7 mouse cellular contexts compared by ENCODE assay signal in the genomic region with DNA sequence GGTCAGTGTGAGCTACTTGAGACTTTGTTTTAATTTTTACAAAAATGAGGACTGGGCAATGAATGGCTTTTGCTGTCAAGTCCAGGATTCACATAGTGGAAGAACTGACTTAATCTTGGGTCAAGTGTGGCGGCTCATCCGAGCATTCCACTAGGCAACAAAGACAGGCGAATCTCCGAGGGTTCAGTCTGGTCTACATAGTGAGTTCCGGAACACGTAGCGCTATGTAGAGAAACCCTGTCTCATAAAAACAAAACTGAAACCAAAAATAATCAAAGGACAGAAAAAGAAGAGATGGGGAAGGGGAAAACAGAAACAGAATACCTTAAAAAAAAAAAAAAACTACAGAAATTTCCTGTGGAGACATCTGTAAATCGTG. TPM values are rescaled to one million over a fixed set of nuclear protein-coding genes. Genes with fewer than 3 reads are reported as not detected.
A peak's percentile ranks its signal among the peaks of the same experiment; 100 is the strongest.
DNase-seq lines count a peak whose midpoint lies in the region; ATAC-seq and TF ChIP-seq lines count a peak whose summit lies in the region.

No protein-coding gene starts in this region.

- no peaks in the 10 kb centered on the region for H3K36me3 ChIP-seq in embryonic facial prominence, embryonic 13.5 days
- no peaks in the 10 kb centered on the region for H3K36me3 ChIP-seq in intestine, postnatal 0 days (ENCODE audit: control insufficient read depth, insufficient read depth)
- no peaks in the 10 kb centered on the region; the same call in 1 of the 2 replicates for H3K36me3 ChIP-seq in splenic B cell, adult 2 months (ENCODE audit: control insufficient read depth, insufficient read depth, low read length, poor library complexity, severe bottlenecking)

- peak; percentile 6 for DNase-seq in spleen, adult 12 weeks (ENCODE audit: low spot score)
- no peak for DNase-seq in spleen, postnatal 10 days (ENCODE audit: low spot score in 2 of 2)
- peak; percentile 60 for DNase-seq in splenic B cell, adult 2 months (ENCODE audit: low read depth, low spot score)
- DNase-seq in frontal cortex, postnatal 25 days (ENCODE audit: low spot score in 2 of 2) = no peak
- no peak for DNase-seq in adrenal gland, postnatal 36 days

- H3K27ac ChIP-seq in embryonic facial prominence, embryonic 13.5 days = no peak overlapping the region
- no peak overlapping the region for H3K27ac ChIP-seq in intestine, postnatal 0 days (ENCODE audit: low read depth, low read length)

- no peaks in the 10 kb centered on the region for H3K9me3 ChIP-seq in embryonic facial prominence, embryonic 13.5 days
- H3K9me3 ChIP-seq in intestine, postnatal 0 days (ENCODE audit: control insufficient read depth) = no peaks in the 10 kb centered on the region

- no peak for TF ChIP-seq CTCF in intestine, postnatal 0 days (IDR thresholded peaks at IDR 0.05; ENCODE audit: low read depth)

- WGBS in embryonic facial prominence, embryonic 13.5 days = 53% methylated on average over 8 of the region's 8 CpGs
- 39% methylated on average over 8 of the region's 8 CpGs for WGBS in intestine, postnatal 0 days

- H3K4me2 ChIP-seq in embryonic facial prominence, embryonic 13.5 days = peak overlapping the region; percentile 67
- H3K4me2 ChIP-seq in intestine, postnatal 0 days (replicated peaks; ENCODE audit: low read depth) = peak overlapping the region; percentile 72

- H3K4me3 ChIP-seq in embryonic facial prominence, embryonic 13.5 days = peak overlapping the region; percentile 81
- H3K4me3 ChIP-seq in intestine, postnatal 0 days (ENCODE audit: low read depth, low read length) = peak overlapping the region; percentile 76

- H3K9ac ChIP-seq in embryonic facial prominence, embryonic 13.5 days = no peak overlapping the region
- no peak overlapping the region for H3K9ac ChIP-seq in intestine, postnatal 0 days (ENCODE audit: low read depth, low read length)

- no peak for ATAC-seq in embryonic facial prominence, embryonic 13.5 days (ENCODE audit: insufficient number of reproducible peaks, insufficient read depth, low FRiP score, low TSS enrichment, low read depth)
- ATAC-seq in intestine, postnatal 0 days = no peak

- peaks cover 24% of the 10 kb centered on the region for H3K27me3 ChIP-seq in embryonic facial prominence, embryonic 13.5 days
- no peaks in the 10 kb centered on the region; the same call in 1 of the 2 replicates for H3K27me3 ChIP-seq in intestine, postnatal 0 days (replicated peaks; ENCODE audit: control insufficient read depth, insufficient read depth, low read length)
- H3K27me3 ChIP-seq in splenic B cell, adult 2 months (ENCODE audit: control insufficient read depth, insufficient read depth, low read length, poor library complexity, severe bottlenecking) = no peaks in the 10 kb centered on the region

- H3K4me1 ChIP-seq in embryonic facial prominence, embryonic 13.5 days = peaks cover 5% of the 10 kb centered on the region; the same call in 1 of the 2 replicates
- no peaks in the 10 kb centered on the region; the same call in 1 of the 2 replicates for H3K4me1 ChIP-seq in intestine, postnatal 0 days (replicated peaks; ENCODE audit: control insufficient read depth, insufficient read depth, low read length)

RNA-seq across cellular contexts. Expression of gene Tmem192, which starts 0.6 kb away (rescaled TPM):
- 22.0 and 24.8 TPM in 2 replicates for polyA plus RNA-seq in embryonic facial prominence, embryonic 13.5 days (2015; fragmentation: Nextera tagmentation; extraction: Ambion mirVana)
- polyA plus RNA-seq in intestine, postnatal 0 days (2015; fragmentation: Nextera tagmentation; extraction: Ambion mirVana) = 89.2 and 90.4 TPM in 2 replicates
- total RNA-seq in adrenal gland, postnatal 36 days (2021) = 10 to 100 TPM; 41.4 to 73.4 TPM

RNA-seq across cellular contexts. Expression of gene Trim75, which starts 41.2 kb away (rescaled TPM):
- polyA plus RNA-seq in embryonic facial prominence, embryonic 13.5 days (2015; fragmentation: Nextera tagmentation; extraction: Ambion mirVana) = not detected in 2 replicates
- polyA plus RNA-seq in intestine, postnatal 0 days (2015; fragmentation: Nextera tagmentation; extraction: Ambion mirVana) = not detected in 2 replicates
- total RNA-seq in adrenal gland, postnatal 36 days (2021) = not detected

Comparison
In these comparisons a context has a peak if more than half of its experiments do, and no peak if none do; other contexts are left out.
1. DNase-seq: peak in spleen, adult 12 weeks (single experiment) and splenic B cell, adult 2 months (single experiment); none in spleen, postnatal 10 days (0 of 2), frontal cortex, postnatal 25 days (0 of 2) and adrenal gland, postnatal 36 days (0 of 2).